Mouse (Mus musculus): ENCODE measurements around the gene Ptbp3. TPM values are rescaled to one million over a fixed set of nuclear protein-coding genes. Genes with fewer than 3 reads are reported as not detected.
A peak's percentile ranks its signal among the peaks of the same experiment; 100 is the strongest.
"Not testable (repeated sequence)": the region's sequence is repeated elsewhere in the genome, so short reads cannot be mapped to it uniquely, and the experiment has no call there.

The Ptbp3 gene
- polyA plus RNA-seq, 1 experiment from 2014 or later: 77.7 TPM

GRCm38 (mm10) chr4:59580495-59581281 is 31.5 kb upstream of the Ptbp3 start:
- DNase-seq (ENCODE audit: low spot score): peak; percentile 43
- H3K27ac ChIP-seq (ENCODE audit: low read depth, low read length): peak overlapping the region; percentile 35; the same call in 1 of the 2 replicates
- H3K9me3 ChIP-seq (ENCODE audit: control insufficient read depth, low read length): no peaks in the 10 kb centered on the region
- peak overlapping the region; percentile 65 for H3K4me3 ChIP-seq (ENCODE audit: low read depth, low read length)
- ATAC-seq (replicated peaks; ENCODE audit: low FRiP score): no peak; the same call in 1 of the 2 replicates
- peak overlapping the region; percentile 62 for H3K9ac ChIP-seq (ENCODE audit: low read depth, low read length)
- peak overlapping the region; percentile 93 for H3K4me2 ChIP-seq
- H3K4me1 ChIP-seq (replicated peaks; ENCODE audit: control insufficient read depth, insufficient read depth, low read length): peaks cover 9% of the 10 kb centered on the region
- no peaks in the 10 kb centered on the region for H3K27me3 ChIP-seq (replicated peaks; ENCODE audit: control insufficient read depth, insufficient read depth, low read length)
- WGBS: under 1% methylated on average over 23 of the region's 23 CpGs
- H3K36me3 ChIP-seq (ENCODE audit: control insufficient read depth, insufficient read depth, low read length): no peaks in the 10 kb centered on the region

GRCm38 (mm10) chr4:59575184-59575958 is 26.2 kb upstream of the Ptbp3 start:
- Histone ChIP-seq H3K27me3 (replicated peaks; ENCODE audit: control insufficient read depth, insufficient read depth, low read length) (no peaks in the 10 kb centered on the region), H3K4me1 (replicated peaks; ENCODE audit: control insufficient read depth, insufficient read depth, low read length) (peaks cover 10% of the 10 kb centered on the region), H3K27ac (ENCODE audit: low read depth, low read length) (no peak overlapping the region), H3K9ac (ENCODE audit: low read depth, low read length) (no peak overlapping the region), H3K9me3 (ENCODE audit: control insufficient read depth, low read length) (no peaks in the 10 kb centered on the region), H3K36me3 (ENCODE audit: control insufficient read depth, insufficient read depth, low read length) (no peaks in the 10 kb centered on the region), H3K4me3 (ENCODE audit: low read depth, low read length) (no peak overlapping the region), H3K4me2 (no peak overlapping the region)
- 69% methylated on average over 11 of the region's 11 CpGs for WGBS
- DNase-seq (ENCODE audit: low spot score) (no peak), ATAC-seq (replicated peaks; ENCODE audit: low FRiP score) (no peak)

- H3K4me1 ChIP-seq (replicated peaks; ENCODE audit: control insufficient read depth, insufficient read depth, low read length): peaks cover 10% of the 10 kb centered on the region
- no peak overlapping the region for H3K9ac ChIP-seq (ENCODE audit: low read depth, low read length)
- peak overlapping the region; percentile 57; the same call in 1 of the 2 replicates for H3K27ac ChIP-seq (ENCODE audit: low read depth, low read length)
- ATAC-seq (replicated peaks; ENCODE audit: low FRiP score): peak; percentile 79
- DNase-seq (ENCODE audit: low spot score): no peak
- 66% methylated on average over 11 of the region's 11 CpGs for WGBS
- H3K27me3 ChIP-seq (replicated peaks; ENCODE audit: control insufficient read depth, insufficient read depth, low read length): no peaks in the 10 kb centered on the region
- no peaks in the 10 kb centered on the region for H3K9me3 ChIP-seq (ENCODE audit: control insufficient read depth, low read length)
- no peaks in the 10 kb centered on the region for H3K36me3 ChIP-seq (ENCODE audit: control insufficient read depth, insufficient read depth, low read length)
- H3K4me2 ChIP-seq: peak overlapping the region; percentile 21; the same call in 1 of the 2 replicates
- no peak overlapping the region for H3K4me3 ChIP-seq (ENCODE audit: low read depth, low read length)
These were observed 23.5 kb upstream of the Ptbp3 start for GRCm38 (mm10) chr4:59572521-59573118.

- H3K9ac ChIP-seq (ENCODE audit: low read depth, low read length); H3K4me2 ChIP-seq; H3K27me3 ChIP-seq (replicated peaks; ENCODE audit: control insufficient read depth, insufficient read depth, low read length); ATAC-seq (replicated peaks; ENCODE audit: low FRiP score); H3K27ac ChIP-seq (ENCODE audit: low read depth, low read length); H3K9me3 ChIP-seq (ENCODE audit: control insufficient read depth, low read length); H3K4me1 ChIP-seq (replicated peaks; ENCODE audit: control insufficient read depth, insufficient read depth, low read length); H3K36me3 ChIP-seq (ENCODE audit: control insufficient read depth, insufficient read depth, low read length); DNase-seq (ENCODE audit: low spot score); H3K4me3 ChIP-seq (ENCODE audit: low read depth, low read length): not testable (repeated sequence)
- 94% methylated on average over 7 of the region's 8 CpGs for WGBS
These were observed 21.4 kb upstream of the Ptbp3 start for GRCm38 (mm10) chr4:59570519-59570918.

- ATAC-seq (replicated peaks; ENCODE audit: low FRiP score) (peak; percentile 57), DNase-seq (ENCODE audit: low spot score) (peak; percentile 51)
- no peaks in the 10 kb centered on the region for H3K36me3 ChIP-seq (ENCODE audit: control insufficient read depth, insufficient read depth, low read length)
- no peaks in the 10 kb centered on the region for H3K27me3 ChIP-seq (replicated peaks; ENCODE audit: control insufficient read depth, insufficient read depth, low read length)
- H3K4me1 ChIP-seq (replicated peaks; ENCODE audit: control insufficient read depth, insufficient read depth, low read length): peaks cover 10% of the 10 kb centered on the region
- no peak overlapping the region for H3K9ac ChIP-seq (ENCODE audit: low read depth, low read length)
- no peak overlapping the region for H3K27ac ChIP-seq (ENCODE audit: low read depth, low read length)
- 2% methylated on average over 7 of the region's 7 CpGs for WGBS
- H3K9me3 ChIP-seq (ENCODE audit: control insufficient read depth, low read length): no peaks in the 10 kb centered on the region
- peak overlapping the region; percentile 39 for H3K4me2 ChIP-seq
- H3K4me3 ChIP-seq (ENCODE audit: low read depth, low read length): no peak overlapping the region
These were observed 20.4 kb upstream of the Ptbp3 start for GRCm38 (mm10) chr4:59569538-59569937.

- WGBS: 74% methylated on average over 6 of the region's 6 CpGs
- no peak for ATAC-seq (replicated peaks; ENCODE audit: low FRiP score)
- no peak for DNase-seq (ENCODE audit: low spot score)
- H3K27ac ChIP-seq (ENCODE audit: low read depth, low read length): no peak overlapping the region
- no peaks in the 10 kb centered on the region for H3K9me3 ChIP-seq (ENCODE audit: control insufficient read depth, low read length)
- H3K4me2 ChIP-seq: no peak overlapping the region
- H3K27me3 ChIP-seq (replicated peaks; ENCODE audit: control insufficient read depth, insufficient read depth, low read length): no peaks in the 10 kb centered on the region
- H3K36me3 ChIP-seq (ENCODE audit: control insufficient read depth, insufficient read depth, low read length): no peaks in the 10 kb centered on the region
- peaks cover 7% of the 10 kb centered on the region for H3K4me1 ChIP-seq (replicated peaks; ENCODE audit: control insufficient read depth, insufficient read depth, low read length)
- no peak overlapping the region for H3K4me3 ChIP-seq (ENCODE audit: low read depth, low read length)
- no peak overlapping the region for H3K9ac ChIP-seq (ENCODE audit: low read depth, low read length)
These were observed 18.6 kb upstream of the Ptbp3 start for GRCm38 (mm10) chr4:59567576-59568260.

GRCm38 (mm10) chr4:59565571-59566188 is 16.5 kb upstream of the Ptbp3 start:
- no peaks in the 10 kb centered on the region for H3K36me3 ChIP-seq (ENCODE audit: control insufficient read depth, insufficient read depth, low read length)
- H3K4me2 ChIP-seq: no peak overlapping the region
- no peak overlapping the region for H3K27ac ChIP-seq (ENCODE audit: low read depth, low read length)
- H3K4me3 ChIP-seq (ENCODE audit: low read depth, low read length): no peak overlapping the region
- DNase-seq (ENCODE audit: low spot score) (no peak), ATAC-seq (replicated peaks; ENCODE audit: low FRiP score) (no peak)
- peaks cover 3% of the 10 kb centered on the region; the same call in 1 of the 2 replicates for H3K4me1 ChIP-seq (replicated peaks; ENCODE audit: control insufficient read depth, insufficient read depth, low read length)
- WGBS: 48% methylated on average over 8 of the region's 8 CpGs
- no peaks in the 10 kb centered on the region for H3K9me3 ChIP-seq (ENCODE audit: control insufficient read depth, low read length)
- no peaks in the 10 kb centered on the region for H3K27me3 ChIP-seq (replicated peaks; ENCODE audit: control insufficient read depth, insufficient read depth, low read length)
- no peak overlapping the region for H3K9ac ChIP-seq (ENCODE audit: low read depth, low read length)

- no peak overlapping the region for H3K4me2 ChIP-seq
- H3K27ac ChIP-seq (ENCODE audit: low read depth, low read length): no peak overlapping the region
- H3K4me1 ChIP-seq (replicated peaks; ENCODE audit: control insufficient read depth, insufficient read depth, low read length): peaks cover 3% of the 10 kb centered on the region; the same call in 1 of the 2 replicates
- no peak overlapping the region for H3K4me3 ChIP-seq (ENCODE audit: low read depth, low read length)
- H3K27me3 ChIP-seq (replicated peaks; ENCODE audit: control insufficient read depth, insufficient read depth, low read length): no peaks in the 10 kb centered on the region
- no peak for DNase-seq (ENCODE audit: low spot score)
- no peak overlapping the region for H3K9ac ChIP-seq (ENCODE audit: low read depth, low read length)
- H3K9me3 ChIP-seq (ENCODE audit: control insufficient read depth, low read length): no peaks in the 10 kb centered on the region
- no peak for ATAC-seq (replicated peaks; ENCODE audit: low FRiP score)
- no peaks in the 10 kb centered on the region for H3K36me3 ChIP-seq (ENCODE audit: control insufficient read depth, insufficient read depth, low read length)
- WGBS: 69% methylated on average over 3 of the region's 3 CpGs
These were observed 15.0 kb upstream of the Ptbp3 start for GRCm38 (mm10) chr4:59564128-59564527.

Data from liver, embryonic 11.5 days (tissue).